Mouse (Mus musculus): ENCODE results near the gene Mcoln2. TPM values are rescaled to one million over a fixed set of nuclear protein-coding genes. Genes with fewer than 3 reads are reported as not detected.

Gene Mcoln2
- polyA plus RNA-seq, 1 experiment from 2014 or later: 0.97 TPM

DNA sequence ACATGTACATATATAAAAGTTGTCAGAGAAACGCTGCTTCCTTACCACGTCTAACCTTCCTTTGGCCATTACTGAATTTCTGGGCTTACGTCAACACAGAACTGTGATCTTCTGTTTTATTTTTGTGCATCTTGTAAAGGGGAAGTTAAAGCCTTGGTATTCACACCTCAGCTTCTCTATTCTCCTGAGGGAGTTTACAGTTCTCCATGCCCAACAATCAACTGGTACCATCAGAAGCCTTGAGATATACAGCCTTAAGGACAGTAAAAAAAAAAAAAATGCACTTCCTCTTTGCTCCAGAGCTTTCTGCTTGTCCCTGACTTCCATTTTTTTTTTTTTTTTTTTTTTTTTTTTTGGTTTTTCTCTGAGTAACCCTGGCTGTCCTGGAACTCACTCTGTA is 66.9 kb downstream of the Mcoln2 start:
- WGBS: 90% methylated on average over 3 of the region's 3 CpGs
- no peak overlapping the region for H3K4me3 ChIP-seq (ENCODE audit: low read depth, low read length)
- no peak for DNase-seq (ENCODE audit: low spot score)

DNA sequence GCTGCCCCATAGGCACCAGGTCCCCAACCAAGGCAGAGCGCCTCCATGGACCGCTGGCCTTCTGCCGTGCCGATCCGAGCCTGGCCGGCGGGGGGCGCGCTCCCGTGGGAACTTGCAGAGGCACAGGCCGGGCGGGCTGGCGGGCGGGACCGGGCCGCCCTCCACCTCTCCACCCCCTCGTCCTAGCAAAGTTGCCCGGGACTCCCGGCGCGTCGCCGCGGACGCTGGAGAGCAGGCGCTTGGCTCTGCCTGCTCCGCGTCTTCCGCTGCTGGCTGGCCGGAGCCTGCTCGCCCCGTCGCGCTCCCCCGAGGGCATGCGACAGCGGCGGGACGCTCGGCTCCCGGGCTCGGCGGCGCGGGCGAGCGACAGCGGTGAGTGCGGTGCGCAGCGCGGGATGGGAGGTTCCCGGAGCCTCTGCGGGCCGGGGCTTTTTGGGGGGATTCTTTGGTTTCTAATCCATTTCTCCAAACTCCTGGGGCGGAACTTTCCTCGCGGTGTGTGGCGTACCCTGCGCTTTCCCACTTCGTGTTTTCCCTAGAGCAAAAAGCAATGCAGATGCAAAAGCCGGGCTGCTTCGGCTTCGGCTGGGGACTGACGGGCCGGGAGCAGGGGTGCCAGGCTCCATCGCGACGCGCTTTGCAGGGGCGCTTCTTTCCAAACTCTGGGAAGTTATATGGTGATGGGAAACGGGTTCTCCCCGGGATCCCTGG is 71.3 kb downstream of the Mcoln2 start, which contains the start of gene Lpar3:
TSS of gene Lpar3 (plus strand) at position 188 of the 711 bp plus-strand sequence.
- H3K4me3 ChIP-seq (ENCODE audit: low read depth, low read length): peak within 1 kb of the TSS; percentile 63
- DNase-seq (ENCODE audit: low spot score) (peak; percentile 78), ATAC-seq (ENCODE audit: low read depth) (peak; percentile 92)
- no peaks in the 10 kb centered on the region for H3K9me3 ChIP-seq (ENCODE audit: control insufficient read depth, low read length)
- H3K27me3 ChIP-seq (replicated peaks; ENCODE audit: control insufficient read depth, insufficient read depth, low read length): peaks cover 32% of the 10 kb centered on the region
- H3K36me3 ChIP-seq (ENCODE audit: control insufficient read depth, insufficient read depth, low read length): no peaks in the 10 kb centered on the region
- H3K9ac ChIP-seq (ENCODE audit: low read depth, low read length): peak within 1 kb of the TSS; percentile 68
- peak within 1 kb of the TSS; percentile 95 for H3K4me2 ChIP-seq (ENCODE audit: low read depth, low read length)
- whole genome bisulfite sequencing: 0% methylated on average over 37 of the region's 73 CpGs
- no peak within 1 kb of the TSS for H3K27ac ChIP-seq (replicated peaks; ENCODE audit: low read depth, low read length)
- peaks cover 7% of the 10 kb centered on the region; the same call in 1 of the 2 replicates for H3K4me1 ChIP-seq (ENCODE audit: control insufficient read depth, insufficient read depth, low read length)

More for the DNA sequence above, 66.9 kb downstream of the Mcoln2 start:
- no peak overlapping the region for H3K9ac ChIP-seq (ENCODE audit: low read depth, low read length)
- ATAC-seq (ENCODE audit: low read depth): no peak
- peaks cover 6% of the 10 kb centered on the region; the same call in 1 of the 2 replicates for H3K4me1 ChIP-seq (ENCODE audit: control insufficient read depth, insufficient read depth, low read length)
- H3K36me3 ChIP-seq (ENCODE audit: control insufficient read depth, insufficient read depth, low read length): no peaks in the 10 kb centered on the region
- no peak overlapping the region for H3K27ac ChIP-seq (replicated peaks; ENCODE audit: low read depth, low read length)
- H3K9me3 ChIP-seq (ENCODE audit: control insufficient read depth, low read length): no peaks in the 10 kb centered on the region
- peaks cover 20% of the 10 kb centered on the region for H3K27me3 ChIP-seq (replicated peaks; ENCODE audit: control insufficient read depth, insufficient read depth, low read length)
- H3K4me2 ChIP-seq (ENCODE audit: low read depth, low read length): no peak overlapping the region

DNA sequence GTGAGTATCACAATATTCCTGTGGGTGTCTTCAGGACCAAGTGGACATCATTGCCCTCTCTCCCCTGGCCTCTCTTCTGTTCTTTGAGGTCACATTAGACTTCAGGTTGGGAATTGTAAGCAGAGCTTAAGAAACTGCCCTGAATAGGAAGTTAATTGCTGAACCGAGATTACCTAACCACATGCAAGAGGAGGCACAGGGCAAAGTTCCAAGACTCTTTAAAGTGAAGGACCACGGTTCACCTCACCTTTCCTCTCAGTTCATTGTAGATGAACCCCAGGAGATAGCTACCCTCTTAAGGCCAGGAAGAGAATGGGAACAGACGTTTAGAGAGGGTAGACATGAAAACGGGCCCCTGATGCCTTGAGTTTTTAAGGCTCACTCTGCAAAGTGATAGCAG is 74.6 kb downstream of the Mcoln2 start:
- WGBS: 72% methylated on average over 4 of the region's 4 CpGs
- Histone ChIP-seq H3K4me2 (ENCODE audit: low read depth, low read length) (no peak overlapping the region), H3K4me3 (ENCODE audit: low read depth, low read length) (no peak overlapping the region), H3K27ac (replicated peaks; ENCODE audit: low read depth, low read length) (no peak overlapping the region), H3K9me3 (ENCODE audit: control insufficient read depth, low read length) (no peaks in the 10 kb centered on the region), H3K4me1 (ENCODE audit: control insufficient read depth, insufficient read depth, low read length) (peaks cover 7% of the 10 kb centered on the region; the same call in 1 of the 2 replicates), H3K27me3 (replicated peaks; ENCODE audit: control insufficient read depth, insufficient read depth, low read length) (peaks cover 32% of the 10 kb centered on the region), H3K36me3 (ENCODE audit: control insufficient read depth, insufficient read depth, low read length) (no peaks in the 10 kb centered on the region), H3K9ac (ENCODE audit: low read depth, low read length) (no peak overlapping the region)
- no peak for DNase-seq (ENCODE audit: low spot score)
- no peak for ATAC-seq (ENCODE audit: low read depth)

DNA sequence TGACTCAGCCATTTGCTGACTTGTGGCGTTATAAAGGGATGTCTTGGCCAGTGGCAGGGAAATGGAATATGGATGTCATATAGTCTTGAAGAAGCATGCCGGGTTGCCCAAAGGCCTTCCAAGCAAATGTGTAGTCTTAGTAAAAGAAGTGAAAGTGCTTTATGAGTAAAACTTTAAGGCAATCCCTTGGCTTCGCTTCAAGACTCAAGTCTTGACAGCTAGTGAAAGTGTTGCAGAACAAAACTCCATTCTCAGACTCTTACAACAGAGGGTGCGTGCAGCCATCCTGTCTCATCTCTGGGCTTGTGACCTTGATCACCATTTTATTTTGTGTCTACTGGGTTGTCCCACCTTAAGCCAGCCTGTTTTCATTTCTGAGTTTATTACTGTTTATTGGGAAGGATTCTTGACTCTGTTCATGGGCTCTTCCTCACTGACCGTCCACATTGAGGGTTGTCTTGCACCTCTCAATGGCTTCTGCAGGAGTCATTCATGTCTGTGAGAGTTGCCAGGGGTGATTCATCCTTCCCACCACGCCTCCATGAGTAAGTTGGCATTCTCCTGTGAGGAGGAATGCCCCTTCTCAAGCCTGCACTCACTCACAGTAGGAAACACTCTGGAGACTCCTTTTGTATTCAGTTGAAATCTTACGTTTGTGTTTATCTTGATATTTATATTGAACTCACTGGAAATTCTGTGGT is 75.6 kb downstream of the Mcoln2 start:
- H3K27me3 ChIP-seq (replicated peaks; ENCODE audit: control insufficient read depth, insufficient read depth, low read length): peaks cover 26% of the 10 kb centered on the region
- DNase-seq (ENCODE audit: low spot score): no peak

DNA sequence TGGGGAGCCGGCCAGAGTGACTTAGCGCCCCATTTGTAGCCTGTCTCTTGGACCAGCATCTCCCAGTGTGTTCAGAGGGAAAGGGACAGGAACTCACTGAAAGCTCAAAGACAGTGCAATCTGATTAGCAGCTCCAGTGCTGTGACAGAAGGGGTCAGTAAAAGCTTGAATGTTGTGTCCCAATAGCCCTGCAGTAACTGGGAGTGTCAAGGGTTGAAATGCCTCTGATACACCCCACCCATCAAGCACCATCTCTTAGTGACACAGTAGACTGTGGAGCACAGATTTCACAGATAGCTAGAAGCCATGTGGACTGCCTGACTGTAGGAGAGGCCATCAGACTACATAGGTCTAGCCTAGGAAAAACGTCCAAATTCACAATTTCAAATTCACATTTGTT is 77.8 kb downstream of the Mcoln2 start:
- DNase-seq (ENCODE audit: low spot score) (no peak), ATAC-seq (ENCODE audit: low read depth) (no peak)
- H3K27ac ChIP-seq (replicated peaks; ENCODE audit: low read depth, low read length): no peak overlapping the region
- no peaks in the 10 kb centered on the region for H3K9me3 ChIP-seq (ENCODE audit: control insufficient read depth, low read length)
- peaks cover 4% of the 10 kb centered on the region; the same call in 1 of the 2 replicates for H3K27me3 ChIP-seq (replicated peaks; ENCODE audit: control insufficient read depth, insufficient read depth, low read length)
- H3K4me3 ChIP-seq (ENCODE audit: low read depth, low read length): no peak overlapping the region
- WGBS: 52% methylated on average over 3 of the region's 3 CpGs
- H3K36me3 ChIP-seq (ENCODE audit: control insufficient read depth, insufficient read depth, low read length): no peaks in the 10 kb centered on the region
- H3K4me1 ChIP-seq (ENCODE audit: control insufficient read depth, insufficient read depth, low read length): no peaks in the 10 kb centered on the region
- H3K4me2 ChIP-seq (ENCODE audit: low read depth, low read length): no peak overlapping the region
- H3K9ac ChIP-seq (ENCODE audit: low read depth, low read length): no peak overlapping the region

More for the DNA sequence above, 75.6 kb downstream of the Mcoln2 start:
- no peak overlapping the region for H3K27ac ChIP-seq (replicated peaks; ENCODE audit: low read depth, low read length)
- 86% methylated on average over 7 of the region's 7 CpGs for WGBS
- no peak for ATAC-seq (ENCODE audit: low read depth)
- no peak overlapping the region for H3K9ac ChIP-seq (ENCODE audit: low read depth, low read length)
- H3K4me3 ChIP-seq (ENCODE audit: low read depth, low read length): no peak overlapping the region
- H3K4me1 ChIP-seq (ENCODE audit: control insufficient read depth, insufficient read depth, low read length): peaks cover 7% of the 10 kb centered on the region; the same call in 1 of the 2 replicates
- no peak overlapping the region for H3K4me2 ChIP-seq (ENCODE audit: low read depth, low read length)
- H3K36me3 ChIP-seq (ENCODE audit: control insufficient read depth, insufficient read depth, low read length): no peaks in the 10 kb centered on the region
- no peaks in the 10 kb centered on the region for H3K9me3 ChIP-seq (ENCODE audit: control insufficient read depth, low read length)

DNA sequence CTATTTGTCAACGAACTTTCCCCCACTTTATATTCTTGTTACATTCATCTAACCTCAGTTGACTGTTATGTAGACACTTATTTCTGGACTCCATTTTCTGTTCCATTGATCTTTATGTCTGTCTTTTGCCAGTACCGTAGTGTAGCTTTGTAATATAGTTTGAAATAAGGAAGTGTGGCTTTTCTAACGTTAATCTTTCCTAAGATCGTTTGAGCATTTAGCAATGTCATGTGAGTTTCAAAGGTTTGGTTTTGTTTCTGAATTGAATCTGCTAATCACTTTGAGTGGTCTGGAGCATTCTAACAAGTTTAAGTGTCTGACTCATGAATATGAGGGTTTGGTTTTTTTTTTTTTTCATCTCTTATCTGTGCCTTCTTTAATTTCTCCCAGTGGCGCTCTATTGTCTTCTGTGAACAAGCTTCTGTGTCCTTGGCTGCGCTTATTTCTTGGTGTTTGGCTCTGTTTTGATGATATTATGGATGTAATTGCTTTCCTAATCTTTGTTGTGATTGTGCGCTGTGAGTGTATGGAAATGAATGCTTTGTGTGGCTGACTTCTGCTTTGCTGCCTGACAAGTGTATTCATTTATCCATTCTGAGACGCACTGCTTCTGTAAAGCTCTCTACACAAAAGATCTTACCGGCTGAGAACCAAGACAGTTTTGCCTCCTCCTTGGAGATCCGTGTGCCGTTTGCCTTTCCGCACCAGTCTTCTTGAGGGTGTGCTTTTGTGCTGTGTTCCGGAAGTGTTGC is 79.1 kb downstream of the Mcoln2 start:
- H3K4me2 ChIP-seq (ENCODE audit: low read depth, low read length): no peak overlapping the region
- ATAC-seq (ENCODE audit: low read depth) (no peak), DNase-seq (ENCODE audit: low spot score) (no peak)
- H3K27ac ChIP-seq (replicated peaks; ENCODE audit: low read depth, low read length): no peak overlapping the region
- H3K27me3 ChIP-seq (replicated peaks; ENCODE audit: control insufficient read depth, insufficient read depth, low read length): no peaks in the 10 kb centered on the region
- no peak overlapping the region for H3K9ac ChIP-seq (ENCODE audit: low read depth, low read length)
- no peaks in the 10 kb centered on the region for H3K4me1 ChIP-seq (ENCODE audit: control insufficient read depth, insufficient read depth, low read length)
- no peaks in the 10 kb centered on the region for H3K9me3 ChIP-seq (ENCODE audit: control insufficient read depth, low read length)
- no peaks in the 10 kb centered on the region for H3K36me3 ChIP-seq (ENCODE audit: control insufficient read depth, insufficient read depth, low read length)
- WGBS: 84% methylated on average over 13 of the region's 13 CpGs
- no peak overlapping the region for H3K4me3 ChIP-seq (ENCODE audit: low read depth, low read length)

DNA sequence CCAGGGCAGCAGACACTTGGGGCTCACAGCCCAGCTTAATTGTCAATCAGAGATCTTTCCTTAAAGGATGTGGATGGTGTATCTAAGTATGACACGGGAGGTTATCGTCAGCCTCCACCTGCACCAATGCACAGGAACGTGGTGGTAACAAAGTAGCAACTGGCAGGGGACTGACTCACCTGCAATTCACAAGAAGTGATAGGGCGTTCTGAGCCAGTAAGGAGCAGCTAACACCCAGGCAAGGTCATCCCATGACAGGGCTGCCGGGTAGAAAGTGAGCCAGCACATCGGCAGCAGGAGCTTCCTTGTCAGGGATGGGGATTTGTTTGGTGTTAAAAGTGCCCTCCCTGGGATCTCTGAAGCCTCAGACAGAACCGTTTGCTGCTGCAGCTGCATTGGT is 83.1 kb downstream of the Mcoln2 start:
- H3K27ac ChIP-seq (replicated peaks; ENCODE audit: low read depth, low read length): no peak overlapping the region
- no peaks in the 10 kb centered on the region for H3K27me3 ChIP-seq (replicated peaks; ENCODE audit: control insufficient read depth, insufficient read depth, low read length)
- ATAC-seq (ENCODE audit: low read depth): no peak
- H3K9me3 ChIP-seq (ENCODE audit: control insufficient read depth, low read length): no peaks in the 10 kb centered on the region
- H3K4me1 ChIP-seq (ENCODE audit: control insufficient read depth, insufficient read depth, low read length): no peaks in the 10 kb centered on the region
- H3K4me3 ChIP-seq (ENCODE audit: low read depth, low read length): no peak overlapping the region
- DNase-seq (ENCODE audit: low spot score): no peak
- no peaks in the 10 kb centered on the region for H3K36me3 ChIP-seq (ENCODE audit: control insufficient read depth, insufficient read depth, low read length)
- no peak overlapping the region for H3K9ac ChIP-seq (ENCODE audit: low read depth, low read length)
- no peak overlapping the region for H3K4me2 ChIP-seq (ENCODE audit: low read depth, low read length)
- WGBS: 68% methylated on average over 7 of the region's 7 CpGs

DNA sequence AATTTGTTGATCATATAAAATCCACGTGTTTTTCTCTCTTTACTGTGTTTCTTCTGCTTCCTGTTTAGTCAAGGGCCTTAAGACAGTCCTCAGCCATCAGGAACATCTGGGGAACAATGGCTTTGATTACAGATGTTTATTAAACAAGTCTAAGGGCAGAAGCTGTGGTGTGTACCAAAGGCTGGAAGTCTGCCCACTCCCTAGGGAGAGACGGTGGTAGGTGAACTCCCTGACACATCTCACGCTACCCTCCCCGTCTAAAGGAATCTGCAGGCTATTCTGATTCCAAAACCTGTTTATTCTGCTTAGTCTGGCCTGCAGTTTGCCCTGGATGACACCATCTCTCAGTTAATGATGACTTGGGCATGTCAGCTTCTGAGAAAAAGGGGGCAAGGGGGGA is 84.1 kb downstream of the Mcoln2 start:
- Histone ChIP-seq H3K27ac (replicated peaks; ENCODE audit: low read depth, low read length) (no peak overlapping the region), H3K4me2 (ENCODE audit: low read depth, low read length) (no peak overlapping the region), H3K4me3 (ENCODE audit: low read depth, low read length) (no peak overlapping the region), H3K27me3 (replicated peaks; ENCODE audit: control insufficient read depth, insufficient read depth, low read length) (no peaks in the 10 kb centered on the region), H3K9ac (ENCODE audit: low read depth, low read length) (no peak overlapping the region), H3K36me3 (ENCODE audit: control insufficient read depth, insufficient read depth, low read length) (no peaks in the 10 kb centered on the region), H3K4me1 (ENCODE audit: control insufficient read depth, insufficient read depth, low read length) (no peaks in the 10 kb centered on the region), H3K9me3 (ENCODE audit: control insufficient read depth, low read length) (no peaks in the 10 kb centered on the region)
- 48% methylated on average over 4 of the region's 4 CpGs for WGBS
- no peak for ATAC-seq (ENCODE audit: low read depth)
- DNase-seq (ENCODE audit: low spot score): no peak

All from embryonic facial prominence, embryonic 14.5 days (tissue).